Mouse (Mus musculus): Measurements from ENCODE around the gene Sorbs2. TPM values are rescaled to one million over a fixed set of nuclear protein-coding genes. Genes with fewer than 3 reads are reported as not detected.

Gene Sorbs2
- polyA plus RNA-seq, 1 experiment from 2014 or later = 66.1 TPM

DNA sequence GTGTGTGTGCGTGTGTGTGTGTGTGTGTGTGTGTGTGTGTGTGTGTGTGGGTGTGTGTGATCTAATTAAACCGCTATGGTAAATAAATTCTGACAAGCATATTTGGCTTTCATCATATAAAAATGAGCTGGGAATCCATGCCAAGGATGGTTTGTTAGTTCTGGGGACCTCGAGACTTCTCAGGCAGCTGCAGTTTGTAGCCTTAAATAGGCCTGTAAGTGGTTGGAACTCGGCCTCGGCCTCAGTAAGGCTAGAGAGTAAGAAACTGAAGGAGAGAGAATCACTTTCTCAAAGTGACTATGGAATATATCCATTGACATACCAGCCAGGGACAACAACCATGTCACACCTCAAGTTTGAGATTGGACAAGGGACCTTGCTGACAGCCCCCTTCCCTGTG is 314.1 kb downstream of the Sorbs2 start:
- Histone ChIP-seq H3K27ac (ENCODE audit: low read depth, low read length) (no peak overlapping the region), H3K4me3 (ENCODE audit: low read depth, low read length) (no peak overlapping the region), H3K36me3 (ENCODE audit: control insufficient read depth, insufficient read depth, low read length) (no peaks in the 10 kb centered on the region), H3K9me3 (ENCODE audit: control insufficient read depth, low read length) (no peaks in the 10 kb centered on the region), H3K4me2 (replicated peaks; ENCODE audit: low read depth, low read length) (no peak overlapping the region), H3K9ac (ENCODE audit: low read depth, low read length) (no peak overlapping the region), H3K27me3 (ENCODE audit: control insufficient read depth, insufficient read depth, low read length) (no peaks in the 10 kb centered on the region), H3K4me1 (replicated peaks; ENCODE audit: control insufficient read depth, insufficient read depth, low read length) (no peaks in the 10 kb centered on the region)
- 80% methylated on average over 5 of the region's 5 CpGs for WGBS
- DNase-seq (ENCODE audit: low spot score) (no peak), ATAC-seq (ENCODE audit: low FRiP score) (no peak)

DNA sequence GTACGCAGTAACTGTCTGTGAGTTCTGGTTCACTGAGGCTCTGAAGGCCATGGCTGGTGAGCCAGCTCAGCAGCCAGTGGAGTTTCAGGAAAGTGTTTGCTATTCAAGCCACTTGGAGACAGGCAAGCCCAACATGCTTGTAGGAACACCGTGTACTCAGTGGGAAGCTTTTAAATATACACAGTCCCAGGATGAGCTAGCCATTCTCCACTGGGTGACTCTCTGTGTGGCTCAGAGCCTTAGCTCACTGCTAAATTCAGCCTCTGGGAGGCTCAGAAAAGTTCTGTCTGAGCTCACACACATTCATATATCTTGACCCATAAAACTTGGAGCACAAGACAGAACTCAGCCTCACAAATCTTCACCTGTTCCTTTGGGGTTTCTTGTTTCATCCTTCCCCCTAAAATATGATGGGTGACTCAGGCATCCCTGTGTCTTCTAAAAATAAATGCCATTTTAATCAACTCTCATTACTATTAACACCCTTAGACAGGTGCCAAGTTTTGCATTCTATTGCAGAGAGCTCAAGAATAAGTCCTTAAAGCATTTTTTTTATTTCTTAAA is 322.5 kb downstream of the Sorbs2 start:
- Histone ChIP-seq H3K4me1 (replicated peaks; ENCODE audit: control insufficient read depth, insufficient read depth, low read length) (no peaks in the 10 kb centered on the region), H3K4me3 (ENCODE audit: low read depth, low read length) (no peak overlapping the region), H3K9me3 (ENCODE audit: control insufficient read depth, low read length) (no peaks in the 10 kb centered on the region), H3K4me2 (replicated peaks; ENCODE audit: low read depth, low read length) (no peak overlapping the region), H3K27ac (ENCODE audit: low read depth, low read length) (no peak overlapping the region), H3K36me3 (ENCODE audit: control insufficient read depth, insufficient read depth, low read length) (no peaks in the 10 kb centered on the region), H3K9ac (ENCODE audit: low read depth, low read length) (no peak overlapping the region), H3K27me3 (ENCODE audit: control insufficient read depth, insufficient read depth, low read length) (no peaks in the 10 kb centered on the region)
- DNase-seq (ENCODE audit: low spot score) = no peak
- 86% methylated on average over 2 of the region's 2 CpGs for WGBS
- ATAC-seq (ENCODE audit: low FRiP score) = no peak

DNA sequence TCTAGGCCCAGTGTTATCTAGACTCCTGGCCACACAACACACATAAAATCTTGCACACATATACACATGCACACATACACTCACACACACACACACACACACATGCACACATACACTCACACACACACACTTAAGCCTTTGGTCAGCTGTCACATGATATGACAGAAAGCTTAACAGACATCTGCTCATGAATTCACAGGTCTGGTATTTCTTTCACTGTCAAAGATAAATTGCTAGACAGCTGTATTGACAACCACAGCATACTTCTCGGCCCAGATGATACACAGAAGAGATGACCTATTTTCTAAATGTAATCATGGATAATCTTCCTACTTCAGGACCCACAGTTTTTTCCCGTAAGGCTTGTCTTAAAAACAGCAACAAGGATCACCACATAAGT is 326.3 kb downstream of the Sorbs2 start:
- 79% methylated on average over 2 of the region's 2 CpGs for WGBS
- Histone ChIP-seq H3K27ac (ENCODE audit: low read depth, low read length) (no peak overlapping the region), H3K4me3 (ENCODE audit: low read depth, low read length) (no peak overlapping the region), H3K36me3 (ENCODE audit: control insufficient read depth, insufficient read depth, low read length) (no peaks in the 10 kb centered on the region), H3K27me3 (ENCODE audit: control insufficient read depth, insufficient read depth, low read length) (no peaks in the 10 kb centered on the region), H3K9ac (ENCODE audit: low read depth, low read length) (no peak overlapping the region), H3K4me2 (replicated peaks; ENCODE audit: low read depth, low read length) (no peak overlapping the region), H3K4me1 (replicated peaks; ENCODE audit: control insufficient read depth, insufficient read depth, low read length) (no peaks in the 10 kb centered on the region), H3K9me3 (ENCODE audit: control insufficient read depth, low read length) (no peaks in the 10 kb centered on the region)
- ATAC-seq (ENCODE audit: low FRiP score) = no peak
- no peak for DNase-seq (ENCODE audit: low spot score)

DNA sequence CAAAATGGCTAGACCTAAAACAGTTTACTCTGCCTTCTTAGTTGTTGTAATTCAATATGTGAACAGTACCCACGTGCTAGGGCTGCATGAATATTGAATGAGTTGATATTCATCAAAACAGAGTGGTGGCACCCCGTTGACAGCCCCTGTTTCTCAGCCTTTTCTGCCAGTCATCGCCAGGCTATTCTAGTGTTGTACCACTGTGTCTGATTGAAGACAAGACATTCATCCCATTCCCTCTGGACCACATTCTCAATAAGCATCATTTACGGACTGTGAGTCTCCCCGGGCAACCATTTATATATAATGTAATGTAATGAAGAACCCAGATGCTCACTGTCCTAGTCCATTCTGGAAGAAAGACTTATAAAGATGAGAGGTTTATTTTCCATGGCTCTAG is 335.7 kb downstream of the Sorbs2 start:
- ATAC-seq (ENCODE audit: low FRiP score) (no peak), DNase-seq (ENCODE audit: low spot score) (no peak)
- Histone ChIP-seq H3K9ac (ENCODE audit: low read depth, low read length) (no peak overlapping the region), H3K4me2 (replicated peaks; ENCODE audit: low read depth, low read length) (no peak overlapping the region), H3K4me3 (ENCODE audit: low read depth, low read length) (no peak overlapping the region), H3K27ac (ENCODE audit: low read depth, low read length) (no peak overlapping the region), H3K9me3 (ENCODE audit: control insufficient read depth, low read length) (no peaks in the 10 kb centered on the region), H3K36me3 (ENCODE audit: control insufficient read depth, insufficient read depth, low read length) (no peaks in the 10 kb centered on the region), H3K4me1 (replicated peaks; ENCODE audit: control insufficient read depth, insufficient read depth, low read length) (no peaks in the 10 kb centered on the region), H3K27me3 (ENCODE audit: control insufficient read depth, insufficient read depth, low read length) (no peaks in the 10 kb centered on the region)
- 64% methylated on average over 5 of the region's 5 CpGs for WGBS

DNA sequence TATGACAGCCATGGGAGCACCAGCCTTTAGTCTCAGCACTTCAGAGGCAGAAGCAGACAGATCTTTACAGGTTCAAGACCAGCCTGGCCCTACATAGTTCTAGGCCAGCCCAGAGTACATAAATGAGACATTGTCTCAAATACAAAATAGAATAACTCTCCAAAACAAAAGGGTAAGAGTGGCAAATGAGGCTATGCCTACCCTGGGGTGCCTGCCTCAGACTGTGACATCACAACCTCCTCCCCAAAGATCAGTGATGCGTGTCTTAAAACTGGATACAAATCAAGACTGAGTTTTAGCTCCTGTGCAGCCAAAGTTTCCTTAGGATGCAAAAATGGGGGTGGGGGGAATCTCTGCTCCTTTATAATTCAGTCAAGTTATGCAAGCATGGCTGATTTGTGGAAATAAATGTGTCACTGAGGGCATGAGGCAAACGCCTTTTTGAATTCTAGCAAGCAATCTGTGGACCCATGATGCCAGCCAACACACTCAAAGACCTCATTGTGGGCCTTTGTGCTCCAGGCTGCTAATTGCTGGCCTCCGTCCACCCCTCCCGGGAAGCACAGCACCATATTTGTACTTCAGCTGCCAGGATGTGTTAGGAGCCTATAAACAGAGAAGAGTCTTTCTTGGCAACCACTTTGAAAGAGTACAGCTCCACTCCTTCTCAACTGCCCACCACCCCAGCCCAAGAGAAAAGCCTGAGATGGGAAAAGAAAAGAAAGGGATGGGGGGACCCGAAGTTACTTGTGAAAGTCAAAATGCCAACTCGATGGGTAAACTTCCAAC is 336.7 kb downstream of the Sorbs2 start:
- Histone ChIP-seq H3K4me3 (ENCODE audit: low read depth, low read length) (no peak overlapping the region), H3K27ac (ENCODE audit: low read depth, low read length) (no peak overlapping the region), H3K36me3 (ENCODE audit: control insufficient read depth, insufficient read depth, low read length) (no peaks in the 10 kb centered on the region), H3K4me2 (replicated peaks; ENCODE audit: low read depth, low read length) (no peak overlapping the region), H3K9ac (ENCODE audit: low read depth, low read length) (no peak overlapping the region), H3K4me1 (replicated peaks; ENCODE audit: control insufficient read depth, insufficient read depth, low read length) (no peaks in the 10 kb centered on the region), H3K27me3 (ENCODE audit: control insufficient read depth, insufficient read depth, low read length) (no peaks in the 10 kb centered on the region), H3K9me3 (ENCODE audit: control insufficient read depth, low read length) (no peaks in the 10 kb centered on the region)
- no peak for DNase-seq (ENCODE audit: low spot score)
- ATAC-seq (ENCODE audit: low FRiP score) = no peak; the same call in 1 of the 2 replicates
- 73% methylated on average over 6 of the region's 6 CpGs for WGBS

DNA sequence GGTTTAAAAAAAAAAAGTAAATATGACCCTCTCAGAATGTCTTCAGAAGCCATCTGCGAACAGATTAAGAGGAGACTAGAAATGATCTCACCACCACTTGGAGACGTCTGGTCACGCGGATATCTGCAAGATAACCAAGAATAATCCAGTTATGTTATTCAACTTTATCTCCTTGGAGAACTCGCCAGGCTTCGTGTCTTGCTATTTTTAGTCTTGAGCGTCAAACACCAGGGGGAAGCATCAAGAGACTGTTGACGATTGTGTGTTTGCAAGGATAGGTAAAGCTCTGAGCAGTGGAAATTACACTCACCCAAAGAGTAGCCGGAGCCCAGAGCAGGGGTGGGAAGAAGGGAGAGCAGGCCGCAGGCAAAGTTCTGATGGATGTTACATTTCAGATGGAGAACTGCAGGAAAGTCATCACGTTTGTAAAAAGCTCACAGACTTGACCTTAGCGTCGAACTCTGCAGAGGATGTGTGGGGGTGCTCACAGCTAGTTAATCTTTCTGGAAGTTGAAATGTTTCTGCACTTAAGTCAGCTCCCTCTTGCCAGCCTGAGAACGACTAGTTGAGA is 337.4 kb downstream of the Sorbs2 start:
- H3K9me3 ChIP-seq (ENCODE audit: control insufficient read depth, low read length) = no peaks in the 10 kb centered on the region
- WGBS = 84% methylated on average over 14 of the region's 14 CpGs
- H3K4me3 ChIP-seq (ENCODE audit: low read depth, low read length) = no peak overlapping the region
- no peak for ATAC-seq (ENCODE audit: low FRiP score)
- H3K36me3 ChIP-seq (ENCODE audit: control insufficient read depth, insufficient read depth, low read length) = no peaks in the 10 kb centered on the region
- H3K4me2 ChIP-seq (replicated peaks; ENCODE audit: low read depth, low read length) = no peak overlapping the region
- no peaks in the 10 kb centered on the region for H3K27me3 ChIP-seq (ENCODE audit: control insufficient read depth, insufficient read depth, low read length)
- no peak overlapping the region for H3K9ac ChIP-seq (ENCODE audit: low read depth, low read length)
- DNase-seq (ENCODE audit: low spot score) = no peak
- no peaks in the 10 kb centered on the region for H3K4me1 ChIP-seq (replicated peaks; ENCODE audit: control insufficient read depth, insufficient read depth, low read length)
- no peak overlapping the region for H3K27ac ChIP-seq (ENCODE audit: low read depth, low read length)

DNA sequence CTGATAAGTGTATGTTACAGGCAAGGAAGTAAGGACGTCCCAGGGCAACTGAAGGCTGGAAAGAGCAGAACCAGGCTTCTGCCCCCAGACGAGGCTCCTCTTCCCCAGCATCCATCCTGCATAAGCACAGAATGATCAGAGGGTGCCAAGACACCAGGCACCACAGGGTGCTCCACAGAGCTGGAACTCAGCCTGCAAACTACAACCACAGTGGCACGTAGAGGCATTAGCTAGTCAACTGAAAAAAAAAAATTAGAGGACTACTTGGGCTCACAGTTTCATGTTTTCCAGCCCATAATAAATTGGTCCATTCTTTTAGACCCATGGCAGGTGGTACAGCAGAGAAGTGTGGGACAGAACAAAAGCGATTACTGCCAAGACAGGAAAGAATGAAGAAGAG is 338.3 kb downstream of the Sorbs2 start:
- no peak overlapping the region for H3K4me3 ChIP-seq (ENCODE audit: low read depth, low read length)
- no peaks in the 10 kb centered on the region for H3K9me3 ChIP-seq (ENCODE audit: control insufficient read depth, low read length)
- no peak overlapping the region for H3K4me2 ChIP-seq (replicated peaks; ENCODE audit: low read depth, low read length)
- WGBS = 88% methylated on average over 4 of the region's 4 CpGs
- ATAC-seq (ENCODE audit: low FRiP score) (no peak), DNase-seq (ENCODE audit: low spot score) (no peak)
- no peak overlapping the region for H3K9ac ChIP-seq (ENCODE audit: low read depth, low read length)
- H3K27ac ChIP-seq (ENCODE audit: low read depth, low read length) = no peak overlapping the region
- no peaks in the 10 kb centered on the region for H3K36me3 ChIP-seq (ENCODE audit: control insufficient read depth, insufficient read depth, low read length)
- no peaks in the 10 kb centered on the region for H3K4me1 ChIP-seq (replicated peaks; ENCODE audit: control insufficient read depth, insufficient read depth, low read length)
- no peaks in the 10 kb centered on the region for H3K27me3 ChIP-seq (ENCODE audit: control insufficient read depth, insufficient read depth, low read length)

DNA sequence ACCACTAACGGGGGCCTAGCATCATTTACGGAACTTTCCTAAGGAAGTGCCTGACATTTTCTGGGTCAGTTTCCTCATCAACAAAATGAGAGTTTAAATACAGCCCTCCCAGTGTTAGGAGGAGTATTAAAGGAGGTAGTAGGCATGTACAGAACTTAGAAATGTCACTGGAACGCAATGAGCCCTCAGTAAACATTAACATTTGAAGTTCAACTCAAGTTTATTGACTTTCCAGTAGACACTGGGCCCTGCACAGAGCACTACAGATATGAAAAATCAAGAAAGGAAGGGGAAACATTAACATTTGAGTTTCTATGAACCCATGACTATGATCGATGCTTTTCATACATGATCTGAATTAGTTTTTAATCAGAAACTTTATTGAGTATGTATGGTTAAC is 347.5 kb downstream of the Sorbs2 start:
- H3K4me2 ChIP-seq (replicated peaks; ENCODE audit: low read depth, low read length) = no peak overlapping the region
- no peaks in the 10 kb centered on the region for H3K4me1 ChIP-seq (replicated peaks; ENCODE audit: control insufficient read depth, insufficient read depth, low read length)
- H3K9ac ChIP-seq (ENCODE audit: low read depth, low read length) = no peak overlapping the region
- WGBS = 88% methylated on average over 4 of the region's 4 CpGs
- ATAC-seq (ENCODE audit: low FRiP score) (no peak), DNase-seq (ENCODE audit: low spot score) (no peak)
- H3K36me3 ChIP-seq (ENCODE audit: control insufficient read depth, insufficient read depth, low read length) = no peaks in the 10 kb centered on the region
- no peaks in the 10 kb centered on the region for H3K27me3 ChIP-seq (ENCODE audit: control insufficient read depth, insufficient read depth, low read length)
- H3K9me3 ChIP-seq (ENCODE audit: control insufficient read depth, low read length) = no peaks in the 10 kb centered on the region
- no peak overlapping the region for H3K4me3 ChIP-seq (ENCODE audit: low read depth, low read length)
- no peak overlapping the region for H3K27ac ChIP-seq (ENCODE audit: low read depth, low read length)

DNA sequence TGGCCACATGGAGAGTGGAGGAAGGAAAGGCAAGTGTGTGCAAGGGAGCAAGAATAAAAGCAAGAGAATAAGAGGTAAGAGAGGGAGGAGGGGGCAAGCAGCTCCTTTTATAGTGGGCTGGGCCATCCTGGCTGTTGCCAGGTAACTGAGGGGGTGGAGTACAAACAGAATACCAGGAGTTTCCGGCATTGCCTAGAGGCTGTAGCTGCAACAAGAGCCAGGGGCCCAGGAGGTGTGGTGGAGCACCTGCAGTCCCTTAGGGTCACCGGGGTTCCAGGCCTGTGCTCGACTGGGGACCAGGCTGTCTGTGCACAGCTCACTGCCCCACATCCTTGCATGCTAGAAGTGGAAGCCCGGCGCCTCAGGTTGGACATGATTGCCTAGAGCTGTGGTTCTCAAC is 350.1 kb downstream of the Sorbs2 start:
- DNase-seq (ENCODE audit: low spot score) = no peak
- no peak overlapping the region for H3K4me2 ChIP-seq (replicated peaks; ENCODE audit: low read depth, low read length)
- no peaks in the 10 kb centered on the region for H3K4me1 ChIP-seq (replicated peaks; ENCODE audit: control insufficient read depth, insufficient read depth, low read length)
- no peak overlapping the region for H3K4me3 ChIP-seq (ENCODE audit: low read depth, low read length)
- H3K27ac ChIP-seq (ENCODE audit: low read depth, low read length) = no peak overlapping the region
- H3K36me3 ChIP-seq (ENCODE audit: control insufficient read depth, insufficient read depth, low read length) = no peaks in the 10 kb centered on the region
- no peak for ATAC-seq (ENCODE audit: low FRiP score)
- no peaks in the 10 kb centered on the region for H3K27me3 ChIP-seq (ENCODE audit: control insufficient read depth, insufficient read depth, low read length)
- H3K9ac ChIP-seq (ENCODE audit: low read depth, low read length) = no peak overlapping the region
- H3K9me3 ChIP-seq (ENCODE audit: control insufficient read depth, low read length) = no peaks in the 10 kb centered on the region
- 56% methylated on average over 5 of the region's 5 CpGs for WGBS
